Mouse (Mus musculus): ENCODE results near the gene Plau. TPM values are rescaled to one million over a fixed set of nuclear protein-coding genes. Genes with fewer than 3 reads are reported as not detected.

Gene Plau
- total RNA-seq, 1 experiment from 2014 or later, result not detected

GRCm38 (mm10) chr14:20836905-20837376, 481 bp downstream of the Plau start:
- ATAC-seq (replicated peaks; ENCODE audit: insufficient number of reproducible peaks, low FRiP score, low TSS enrichment, poor library complexity, severe bottlenecking), result peak; percentile 42; the same call in 1 of the 2 replicates

- no peak for ATAC-seq (replicated peaks; ENCODE audit: insufficient number of reproducible peaks, low FRiP score, low TSS enrichment, poor library complexity, severe bottlenecking)
Observed at GRCm38 (mm10) chr14:20837681-20838080, 1.2 kb downstream of the Plau start.

GRCm38 (mm10) chr14:20841526-20841925, 5.1 kb downstream of the Plau start:
- ATAC-seq (replicated peaks; ENCODE audit: insufficient number of reproducible peaks, low FRiP score, low TSS enrichment, poor library complexity, severe bottlenecking), result no peak

- ATAC-seq (replicated peaks; ENCODE audit: insufficient number of reproducible peaks, low FRiP score, low TSS enrichment, poor library complexity, severe bottlenecking), result peak; percentile 74
Observed at GRCm38 (mm10) chr14:20842629-20843028, 6.2 kb downstream of the Plau start.

GRCm38 (mm10) chr14:20844126-20844525, 7.7 kb downstream of the Plau start:
- ATAC-seq (replicated peaks; ENCODE audit: insufficient number of reproducible peaks, low FRiP score, low TSS enrichment, poor library complexity, severe bottlenecking), result no peak

GRCm38 (mm10) chr14:20844671-20845576, 8.5 kb downstream of the Plau start:
- no peak for ATAC-seq (replicated peaks; ENCODE audit: insufficient number of reproducible peaks, low FRiP score, low TSS enrichment, poor library complexity, severe bottlenecking)

- ATAC-seq (replicated peaks; ENCODE audit: insufficient number of reproducible peaks, low FRiP score, low TSS enrichment, poor library complexity, severe bottlenecking), result peak; percentile 87
Observed at GRCm38 (mm10) chr14:20845577-20846088, 9.2 kb downstream of the Plau start.

GRCm38 (mm10) chr14:20846214-20846613, 9.8 kb downstream of the Plau start:
- ATAC-seq (replicated peaks; ENCODE audit: insufficient number of reproducible peaks, low FRiP score, low TSS enrichment, poor library complexity, severe bottlenecking), result 0 out of 2 replicates have a peak, but pooled peaks have one; percentile 22

- ATAC-seq (replicated peaks; ENCODE audit: insufficient number of reproducible peaks, low FRiP score, low TSS enrichment, poor library complexity, severe bottlenecking), result no peak
Observed at GRCm38 (mm10) chr14:20847637-20848129, 11.2 kb downstream of the Plau start.

- ATAC-seq (replicated peaks; ENCODE audit: insufficient number of reproducible peaks, low FRiP score, low TSS enrichment, poor library complexity, severe bottlenecking), result no peak
Observed at GRCm38 (mm10) chr14:20849753-20850152, 13.3 kb downstream of the Plau start.

GRCm38 (mm10) chr14:20850498-20850897, 14.0 kb downstream of the Plau start:
- ATAC-seq (replicated peaks; ENCODE audit: insufficient number of reproducible peaks, low FRiP score, low TSS enrichment, poor library complexity, severe bottlenecking), result no peak

- no peak for ATAC-seq (replicated peaks; ENCODE audit: insufficient number of reproducible peaks, low FRiP score, low TSS enrichment, poor library complexity, severe bottlenecking)
Observed at GRCm38 (mm10) chr14:20851776-20852175, 15.3 kb downstream of the Plau start.

- ATAC-seq (replicated peaks; ENCODE audit: insufficient number of reproducible peaks, low FRiP score, low TSS enrichment, poor library complexity, severe bottlenecking), result peak; percentile 78
Observed at GRCm38 (mm10) chr14:20861152-20861551, 24.7 kb downstream of the Plau start.

- ATAC-seq (replicated peaks; ENCODE audit: insufficient number of reproducible peaks, low FRiP score, low TSS enrichment, poor library complexity, severe bottlenecking), result peak; percentile 59; the same call in 1 of the 2 replicates
Observed at GRCm38 (mm10) chr14:20861559-20861958, 25.1 kb downstream of the Plau start.

- no peak for ATAC-seq (replicated peaks; ENCODE audit: insufficient number of reproducible peaks, low FRiP score, low TSS enrichment, poor library complexity, severe bottlenecking)
Observed at GRCm38 (mm10) chr14:20863306-20864065, 27.0 kb downstream of the Plau start.

- ATAC-seq (replicated peaks; ENCODE audit: insufficient number of reproducible peaks, low FRiP score, low TSS enrichment, poor library complexity, severe bottlenecking), result no peak
Observed at GRCm38 (mm10) chr14:20864192-20864591, 27.7 kb downstream of the Plau start.

GRCm38 (mm10) chr14:20865604-20866003, 29.1 kb downstream of the Plau start:
- no peak for ATAC-seq (replicated peaks; ENCODE audit: insufficient number of reproducible peaks, low FRiP score, low TSS enrichment, poor library complexity, severe bottlenecking)

- no peak for ATAC-seq (replicated peaks; ENCODE audit: insufficient number of reproducible peaks, low FRiP score, low TSS enrichment, poor library complexity, severe bottlenecking)
Observed at GRCm38 (mm10) chr14:20866365-20866764, 29.9 kb downstream of the Plau start.

- no peak for ATAC-seq (replicated peaks; ENCODE audit: insufficient number of reproducible peaks, low FRiP score, low TSS enrichment, poor library complexity, severe bottlenecking)
Observed at GRCm38 (mm10) chr14:20870110-20870509, 33.6 kb downstream of the Plau start.
